Mouse (Mus musculus): ENCODE results near the gene Mtmr3.

Mtmr3 gene

GRCm38 (mm10) chr11:4594608-4595500 is at the start of gene Mtmr3:
Mtmr3 (minus strand) TSS chr11:4594863.
- CTCF ChIA-PET, result interaction anchor here (1.1 kb wide), 1 partner anchor 12 kb away, joined by 3 read pairs; no protein-coding TSS in a partner anchor

DNA sequence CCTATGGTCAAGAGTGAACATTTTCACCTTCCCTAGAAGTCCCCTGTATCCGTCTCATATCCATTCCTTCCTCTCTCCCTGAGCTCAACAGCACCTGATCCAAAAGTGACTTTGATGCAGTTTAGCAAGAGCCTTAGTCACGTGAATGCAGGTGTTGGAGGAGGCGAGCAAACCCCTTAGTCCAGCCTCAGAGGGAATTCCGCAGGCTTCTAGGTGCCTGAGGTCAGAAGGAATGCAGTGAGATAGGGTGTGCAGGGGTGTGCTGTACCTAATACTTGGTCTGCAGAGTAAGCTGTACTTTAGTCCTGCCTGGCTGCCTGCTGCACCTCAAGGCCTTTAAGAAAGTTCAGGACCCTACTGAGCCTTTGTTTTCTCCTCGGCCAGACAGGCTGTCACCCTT is 49.1 kb upstream of the Mtmr3 start:
- CTCF ChIA-PET, result no interaction called here

DNA sequence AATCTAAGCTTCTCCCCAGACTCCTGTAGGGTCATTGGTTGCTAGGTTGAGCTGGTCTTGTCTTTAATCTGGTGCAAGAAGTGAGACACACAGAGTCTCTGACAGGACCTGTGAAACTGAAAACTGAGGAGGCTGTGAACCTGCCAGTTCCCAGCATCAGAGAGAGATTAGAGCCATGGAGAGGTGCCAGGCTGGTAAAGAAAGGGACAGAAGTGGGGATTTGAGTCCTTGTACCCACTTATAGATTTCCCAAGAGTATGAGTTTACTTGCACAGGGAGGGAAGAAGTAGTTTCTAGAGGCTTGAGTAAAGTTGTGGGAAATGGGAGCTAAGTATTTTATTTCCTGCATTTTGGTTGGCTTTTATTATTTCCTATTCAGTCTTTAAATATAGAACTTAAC is 46.5 kb upstream of the Mtmr3 start:
- CTCF ChIA-PET, result no interaction called here

GRCm38 (mm10) chr11:4638261-4638660 is 43.6 kb upstream of the Mtmr3 start:
- CTCF ChIA-PET, result interaction anchor here (0.6 kb wide), 1 partner anchor 94 kb away, joined by 12 read pairs; no protein-coding TSS in a partner anchor

DNA sequence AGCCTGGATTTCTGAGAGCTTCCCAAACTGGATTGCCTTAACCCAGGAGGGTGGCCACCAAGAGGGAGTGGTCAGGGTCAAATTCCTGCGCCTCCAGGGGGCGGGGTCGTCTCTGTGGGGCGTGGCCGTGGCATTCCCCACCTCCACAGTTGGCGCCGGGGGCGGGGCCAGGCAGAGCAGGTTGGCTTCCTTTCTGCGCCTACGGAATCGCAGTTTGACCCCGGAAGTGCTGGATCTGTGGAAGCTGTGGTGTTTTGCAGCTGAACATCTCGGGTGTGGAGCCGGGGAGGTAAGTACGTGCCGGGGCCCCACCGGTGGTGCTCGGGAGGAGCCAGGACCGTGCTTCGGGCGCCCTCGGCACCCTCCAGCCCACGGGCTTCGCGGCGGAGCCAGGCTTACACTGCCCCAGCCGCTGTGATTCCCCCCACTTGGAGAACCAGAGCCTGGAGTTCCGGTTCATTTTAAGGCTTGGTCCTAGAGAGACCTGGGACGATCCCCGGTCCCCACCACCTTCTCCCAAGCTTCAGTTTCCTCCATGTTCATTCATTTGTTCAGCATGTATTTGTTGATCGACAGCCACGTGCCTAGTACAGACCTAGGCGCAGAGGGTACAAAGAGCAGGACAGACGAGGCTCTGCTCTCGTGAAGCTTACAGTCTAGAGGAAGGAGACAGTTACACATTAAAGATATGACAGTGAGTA is 43.0 kb upstream of the Mtmr3 start, which contains the start of gene Ascc2:
Gene Ascc2 (plus strand): TSS at position 214 of the 701 bp plus-strand sequence.
- CTCF ChIA-PET, result interaction anchor here (0.6 kb wide), 1 partner anchor 93 kb away, joined by 12 read pairs; no protein-coding TSS in a partner anchor

GRCm38 (mm10) chr11:4636782-4637342 is 42.2 kb upstream of the Mtmr3 start:
- CTCF ChIA-PET, result no interaction called here

GRCm38 (mm10) chr11:4634395-4634794 is 39.7 kb upstream of the Mtmr3 start:
- CTCF ChIA-PET, result interaction anchor here (0.5 kb wide), 1 partner anchor 44 kb away, joined by 3 read pairs; no protein-coding TSS in a partner anchor

GRCm38 (mm10) chr11:4633420-4633819 is 38.8 kb upstream of the Mtmr3 start:
- CTCF ChIA-PET, result interaction anchor here (0.6 kb wide), 1 partner anchor 148 kb away, joined by 3 read pairs; no protein-coding TSS in a partner anchor

GRCm38 (mm10) chr11:4629861-4630280 is 35.2 kb upstream of the Mtmr3 start:
- CTCF ChIA-PET, result no interaction called here

- CTCF ChIA-PET, result no interaction called here
These were observed 33.0 kb upstream of the Mtmr3 start for GRCm38 (mm10) chr11:4627636-4628035.

- CTCF ChIA-PET, result no interaction called here
These were observed 31.3 kb upstream of the Mtmr3 start for GRCm38 (mm10) chr11:4625931-4626330.

- CTCF ChIA-PET, result no interaction called here
These were observed 28.3 kb upstream of the Mtmr3 start for GRCm38 (mm10) chr11:4622997-4623396.

DNA sequence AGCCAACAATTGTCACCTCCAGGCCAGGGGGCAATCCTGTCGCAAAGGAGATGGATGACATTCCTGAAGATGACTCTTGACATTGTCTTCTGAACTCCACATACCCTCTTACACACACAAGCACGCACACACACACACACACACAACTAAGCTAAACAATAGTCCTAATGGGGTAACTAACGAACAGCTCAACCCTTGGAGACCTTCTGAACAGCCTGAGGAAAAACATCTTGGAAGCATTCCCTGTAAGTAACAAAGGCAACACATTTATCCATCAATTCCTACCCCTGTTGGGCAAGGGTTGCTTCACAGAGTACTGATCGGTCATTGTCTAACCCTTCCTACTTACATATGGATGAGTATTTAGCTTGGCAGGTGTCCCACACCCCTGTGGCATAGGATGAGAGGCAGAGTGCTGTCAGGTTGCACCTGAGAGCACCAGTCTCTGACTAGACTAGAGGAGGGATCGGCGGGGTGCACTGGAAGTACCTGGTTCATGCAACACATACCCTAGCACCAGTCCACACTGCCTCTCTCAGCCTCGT is 27.9 kb upstream of the Mtmr3 start:
- CTCF ChIA-PET, result interaction anchor here (0.6 kb wide), 1 partner anchor 187 kb away, joined by 3 read pairs; no protein-coding TSS in a partner anchor

- CTCF ChIA-PET, result interaction anchor here (0.6 kb wide), 1 partner anchor 187 kb away, joined by 3 read pairs; no protein-coding TSS in a partner anchor
These were observed 27.2 kb upstream of the Mtmr3 start for GRCm38 (mm10) chr11:4621866-4622265.

- CTCF ChIA-PET, result no interaction called here
These were observed 25.9 kb upstream of the Mtmr3 start for GRCm38 (mm10) chr11:4620501-4621108.

DNA sequence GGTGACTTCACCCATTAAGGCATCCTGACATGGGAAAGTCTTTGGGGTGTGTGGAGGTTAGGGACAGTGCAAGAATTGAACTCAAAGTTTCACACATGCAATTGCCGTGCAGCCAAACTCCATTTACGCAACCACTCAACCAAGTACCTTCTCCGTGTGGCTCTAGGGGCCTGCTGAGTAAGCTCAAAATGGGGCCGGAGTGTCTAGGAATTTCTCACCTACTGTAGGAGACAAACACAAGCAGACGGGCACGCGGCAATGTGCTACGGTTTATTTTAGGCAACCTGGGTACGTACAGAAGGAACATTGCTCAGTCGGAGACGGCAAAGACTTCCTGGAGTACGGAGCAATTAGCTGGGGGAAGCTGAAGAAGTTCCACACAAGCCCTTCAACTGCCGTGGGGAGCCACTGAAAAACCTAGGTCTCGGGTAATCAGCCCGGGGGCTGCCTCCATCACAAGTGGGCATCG is 25.4 kb upstream of the Mtmr3 start, which contains the start of gene Gm11032:
Gene Gm11032 (plus strand): TSS at position 51 of the 469 bp plus-strand sequence.
- CTCF ChIA-PET, result no interaction called here

DNA sequence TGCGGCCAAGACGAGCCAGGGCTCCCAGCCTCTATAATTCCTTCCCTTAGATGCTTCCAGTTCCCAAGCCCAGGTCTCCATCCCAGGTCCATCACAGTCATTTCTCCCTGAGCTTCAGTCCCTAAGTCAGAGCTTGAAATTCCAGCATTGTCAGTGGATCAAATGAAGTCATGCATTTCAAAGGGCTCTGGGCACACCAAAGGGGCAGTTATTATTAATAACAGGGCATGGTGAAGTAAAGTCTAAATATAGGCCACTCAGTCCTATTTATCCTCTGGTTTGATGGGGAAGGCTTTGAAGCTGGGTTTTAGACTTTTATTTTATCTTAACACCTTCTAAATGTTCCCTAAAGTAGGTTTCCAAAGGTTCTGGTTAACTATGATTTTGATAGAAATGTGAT is 17.2 kb upstream of the Mtmr3 start:
- CTCF ChIA-PET, result no interaction called here

- CTCF ChIA-PET, result no interaction called here
These were observed 11.9 kb upstream of the Mtmr3 start for GRCm38 (mm10) chr11:4606541-4606940.

GRCm38 (mm10) chr11:4605414-4605813 is 10.8 kb upstream of the Mtmr3 start:
- CTCF ChIA-PET, result no interaction called here

- CTCF ChIA-PET, result no interaction called here
These were observed 9.8 kb upstream of the Mtmr3 start for GRCm38 (mm10) chr11:4604441-4604840.

Measured in spleen, embryonic (tissue).